Mouse (Mus musculus) heart, adult 2 months (tissue): ENCODE data around the gene Olfr1502. TPM values are rescaled to one million over a fixed set of nuclear protein-coding genes. Genes with fewer than 3 reads are reported as not detected.

Experiments used
- DNase-seq, 2 experiments: peaks; one replicate each; pipeline ENCODE4 v3.0.0; 2021
- H3K27ac ChIP-seq: fragments of 200-600 bp; 2 replicates; pipeline ENCODE4 v1.8.1; 2022
- H3K27me3 ChIP-seq: fragments of 200-500 bp; 2 replicates; pipeline ENCODE4 v1.6.1; 2012; ENCODE audit warnings: mild to moderate bottlenecking, low read length, inconsistent platforms, mixed read lengths; ENCODE audit not compliant: control insufficient read depth, insufficient read depth
- H3K36me3 ChIP-seq: fragments of 200-500 bp; 2 replicates; pipeline ENCODE4 v1.6.1; 2012; ENCODE audit warnings: low read length, inconsistent platforms; ENCODE audit not compliant: control insufficient read depth, insufficient read depth
- H3K4me1 ChIP-seq: fragments of 200-500 bp; 2 replicates; pipeline ENCODE4 v1.6.1; 2011; ENCODE audit warnings: low read length; ENCODE audit not compliant: control insufficient read depth, insufficient read depth
- H3K4me3 ChIP-seq: fragments of 200-600 bp; 2 replicates; pipeline ENCODE4 v1.8.1; 2022
- H3K79me2 ChIP-seq: fragments of 200-500 bp; replicated peaks from 2 replicates; pipeline ENCODE4 v1.6.1; 2012; ENCODE audit warnings: mild to moderate bottlenecking, inconsistent platforms, low read length, moderate library complexity, mixed read lengths; ENCODE audit not compliant: control insufficient read depth, insufficient read depth
- H3K9ac ChIP-seq: fragments of 200-500 bp; 2 replicates; pipeline ENCODE4 v1.6.1; 2012; ENCODE audit warnings: low read depth, mild to moderate bottlenecking, control low read depth, inconsistent platforms, low read length, mixed read lengths
- CTCF ChIP-seq: fragments of 200-600 bp; IDR thresholded peaks from 2 replicates; pipeline ENCODE4 v1.8.1; 2022; ENCODE audit warnings: antibody characterized with exemption, mild to moderate bottlenecking, moderate library complexity
- EP300 ChIP-seq: fragments of 200-500 bp; IDR thresholded peaks from 2 replicates; pipeline ENCODE4 v1.6.1; 2011; ENCODE audit warnings: low read depth, low read length, control low read depth; ENCODE audit not compliant: insufficient read depth
- POLR2A ChIP-seq: fragments of 200-500 bp; IDR thresholded peaks from 2 replicates; pipeline ENCODE4 v1.6.1; 2011; ENCODE audit warnings: mild to moderate bottlenecking, low read depth, low read length, control low read depth; ENCODE audit not compliant: insufficient read depth
- WGBS: fragments of 180-500 bp; shearing (Covaris S2); methylation state at CpG from one replicate; pipeline ENCODE4 v1.1.7; 2018; 5-methylcytosine and 5-hydroxymethylcytosine counted together
- intact Hi-C: fragments of 180-260 bp; cut with DNase I; formaldehyde crosslinking; loops from one replicate; pipeline ENCODE4 v1.15.1; 2025
- polyA plus RNA-seq: library from polyadenylated mRNA; depleted of rRNA; stranded (reverse); fragments of >200 nt; gene quantifications from 2 replicates; pipeline ENCODE4 v1.2.3, GENCODE M21; 2012; rRNA removed
- total RNA-seq, 2 experiments: library from RNA; stranded (reverse); gene quantifications; 2 replicates each; pipeline ENCODE4 v1.2.3; 2021

The Olfr1502 gene
- total and polyA plus RNA-seq, 3 experiments: not detected

DNA sequence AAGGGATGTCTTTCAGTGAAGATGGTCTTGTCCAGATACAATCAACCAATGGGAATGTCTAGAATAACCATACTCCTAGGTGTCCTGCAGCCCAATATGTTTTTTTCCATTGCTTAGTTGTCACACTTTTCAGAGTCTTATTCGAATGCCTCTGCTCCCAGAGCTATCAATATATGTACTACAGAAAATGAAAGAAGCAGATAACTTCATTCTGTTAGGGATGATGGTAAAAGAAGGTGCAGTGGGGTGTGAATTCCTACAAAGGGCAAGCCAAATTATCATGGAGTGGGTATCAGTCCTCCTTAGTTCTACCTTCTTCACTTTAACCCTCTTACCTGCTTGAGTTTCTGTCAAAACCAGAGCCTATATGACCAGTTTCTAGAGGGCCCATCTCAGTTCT, 36.2 kb downstream of the Olfr1502 start, which contains the start of gene Olfr1504:
Olfr1504 (minus strand) TSS at position 101 of the 400 bp plus-strand sequence.
- Histone ChIP-seq H3K9ac (no peak within 1 kb of the TSS), H3K79me2 (no peaks in the 10 kb centered on the region), H3K27me3 (no peaks in the 10 kb centered on the region), H3K4me3 (no peak within 1 kb of the TSS), H3K36me3 (no peaks in the 10 kb centered on the region), H3K4me1 (no peaks in the 10 kb centered on the region), H3K27ac (no peak within 1 kb of the TSS)
- TF ChIP-seq CTCF (no peak), EP300 (no peak), POLR2A (no peak)
- DNase-seq: no peak
- WGBS: 40% methylated on average over 1 of the region's 1 CpGs
- intact Hi-C loops: no loop called here

Other genes with a start within 250 kb of the Olfr1502 start
- not detected for gene Olfr1487, start 244.4 kb upstream of the Olfr1502 start, total RNA-seq
- gene Olfr1487, start 244.4 kb upstream of the Olfr1502 start, polyA plus RNA-seq: not detected in 2 replicates
- not detected for gene Olfr1489, start 230.2 kb upstream of the Olfr1502 start, total RNA-seq
- not detected in 2 replicates for gene Olfr1489, start 230.2 kb upstream of the Olfr1502 start, polyA plus RNA-seq
- not detected for gene Olfr1490, start 210.7 kb upstream of the Olfr1502 start, total RNA-seq
- not detected in 2 replicates for gene Olfr1490, start 210.7 kb upstream of the Olfr1502 start, polyA plus RNA-seq
- not detected for gene Olfr1491, start 164.5 kb upstream of the Olfr1502 start, total RNA-seq
- not detected in 2 replicates for gene Olfr1491, start 164.5 kb upstream of the Olfr1502 start, polyA plus RNA-seq
- gene Olfr1493-ps1, start 138.5 kb upstream of the Olfr1502 start, total RNA-seq: not detected
- not detected in 2 replicates for gene Olfr1493-ps1, start 138.5 kb upstream of the Olfr1502 start, polyA plus RNA-seq
- gene Olfr1494, start 122.1 kb upstream of the Olfr1502 start, total RNA-seq: not detected
- gene Olfr1494, start 122.1 kb upstream of the Olfr1502 start, polyA plus RNA-seq: not detected in 2 replicates
- gene Olfr1495, start 97.2 kb upstream of the Olfr1502 start, total RNA-seq: not detected
- not detected in 2 replicates for gene Olfr1495, start 97.2 kb upstream of the Olfr1502 start, polyA plus RNA-seq
- not detected for gene Olfr1496, start 83.9 kb upstream of the Olfr1502 start, total RNA-seq
- gene Olfr1496, start 83.9 kb upstream of the Olfr1502 start, polyA plus RNA-seq: not detected in 2 replicates
- not detected for gene Olfr1497, start 63.6 kb upstream of the Olfr1502 start, total RNA-seq
- gene Olfr1497, start 63.6 kb upstream of the Olfr1502 start, polyA plus RNA-seq: not detected in 2 replicates
- gene Olfr1499, start 42.3 kb upstream of the Olfr1502 start, total RNA-seq: not detected
- gene Olfr1499, start 42.3 kb upstream of the Olfr1502 start, polyA plus RNA-seq: not detected in 2 replicates
- not detected for gene Olfr1500, start 31.3 kb upstream of the Olfr1502 start, total RNA-seq
- not detected in 2 replicates for gene Olfr1500, start 31.3 kb upstream of the Olfr1502 start, polyA plus RNA-seq
- gene Olfr1501, start 11.1 kb upstream of the Olfr1502 start, total RNA-seq: not detected
- gene Olfr1501, start 11.1 kb upstream of the Olfr1502 start, polyA plus RNA-seq: not detected in 2 replicates
- not detected for gene Olfr1504, start 36.1 kb downstream of the Olfr1502 start, total RNA-seq
- gene Olfr1504, start 36.1 kb downstream of the Olfr1502 start, polyA plus RNA-seq: not detected in 2 replicates
- gene Olfr1505, start 51.7 kb downstream of the Olfr1502 start, total RNA-seq: not detected
- not detected in 2 replicates for gene Olfr1505, start 51.7 kb downstream of the Olfr1502 start, polyA plus RNA-seq